Mouse (Mus musculus): ENCODE results near the gene Cnr2. TPM values are rescaled to one million over a fixed set of nuclear protein-coding genes. Genes with fewer than 3 reads are reported as not detected.

Cnr2 gene
- 2.5 and 2.6 TPM in 2 replicates for polyA plus RNA-seq (2015; fragmentation: Nextera tagmentation; extraction: Ambion mirVana)

DNA sequence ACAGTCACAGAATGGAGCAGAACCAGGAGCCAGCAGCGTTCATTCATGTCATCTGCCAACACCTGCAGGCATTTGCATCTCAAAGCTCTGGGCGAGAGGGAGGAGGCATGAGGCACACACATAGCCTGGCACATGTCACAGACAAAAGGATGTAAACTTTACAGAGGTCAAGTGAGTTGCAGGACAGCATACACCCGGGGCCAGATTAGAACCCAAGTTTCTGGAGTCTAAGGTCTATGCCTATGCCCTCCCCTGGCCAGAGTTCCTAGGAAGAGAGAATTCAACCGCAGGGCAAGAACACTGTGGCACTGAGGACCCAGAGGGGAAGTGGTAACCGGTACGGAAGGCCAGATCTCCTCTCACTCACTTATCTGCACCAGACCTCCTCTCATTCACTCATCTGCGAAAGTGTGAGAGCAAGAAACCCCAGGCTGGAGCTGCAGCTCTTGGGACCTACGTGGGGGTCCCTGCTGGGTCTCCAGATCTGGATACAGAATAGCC is at the start of gene Cnr2:
Cnr2 (plus strand) TSS at position 324 of the 501 bp plus-strand sequence.
- TF ChIP-seq EP300 (IDR thresholded peaks at IDR 0.05; ENCODE audit: low read depth) (no peak), CTCF (IDR thresholded peaks at IDR 0.05; ENCODE audit: low read depth) (no peak)
- 31% methylated on average over 8 of the region's 8 CpGs for WGBS (ENCODE audit: insufficient replicate concordance)
- Histone ChIP-seq H3K27ac (ENCODE audit: low read depth) (peak within 1 kb of the TSS; percentile 82), H3K4me1 (ENCODE audit: insufficient read depth) (peaks cover 26% of the 10 kb centered on the region), H3K36me3 (replicated peaks; ENCODE audit: insufficient read depth, low read length) (no peaks in the 10 kb centered on the region), H3K27me3 (ENCODE audit: insufficient read depth, low read length) (no peaks in the 10 kb centered on the region), H3K9ac (replicated peaks) (peak within 1 kb of the TSS; percentile 58), H3K4me3 (ENCODE audit: low read depth, low read length) (peak within 1 kb of the TSS; percentile 40), H3K4me2 (ENCODE audit: low read depth, low read length) (peak within 1 kb of the TSS; percentile 70), H3K9me3 (ENCODE audit: low read length) (no peaks in the 10 kb centered on the region)
- ATAC-seq (no peak), DNase-seq (no peak)

DNA sequence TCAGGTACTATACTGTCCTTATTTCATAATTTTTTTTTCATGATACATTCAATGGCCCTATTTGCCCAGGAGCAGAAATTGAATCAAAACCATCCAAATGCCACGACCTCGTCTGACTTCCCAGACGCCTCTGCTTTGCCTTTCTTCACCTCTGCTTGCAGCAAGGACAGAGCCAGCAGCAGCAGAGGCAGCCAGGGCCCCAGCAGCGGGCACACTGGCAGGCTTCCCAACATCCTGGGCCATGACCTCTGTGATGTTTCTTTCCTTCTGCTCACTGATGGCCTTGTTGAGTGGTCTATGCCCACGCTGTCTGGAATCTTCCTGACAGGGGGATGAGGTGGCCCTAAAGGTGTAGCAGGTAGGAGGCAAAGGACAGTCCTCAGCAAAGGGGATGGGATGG is 47.6 kb upstream of the Cnr2 start:
- Histone ChIP-seq H3K9ac (replicated peaks) (no peak overlapping the region), H3K27me3 (ENCODE audit: insufficient read depth, low read length) (no peaks in the 10 kb centered on the region), H3K4me1 (ENCODE audit: insufficient read depth) (peaks cover 13% of the 10 kb centered on the region), H3K4me2 (ENCODE audit: low read depth, low read length) (no peak overlapping the region), H3K9me3 (ENCODE audit: low read length) (peaks cover 5% of the 10 kb centered on the region; the same call in 1 of the 2 replicates), H3K27ac (ENCODE audit: low read depth) (no peak overlapping the region), H3K36me3 (replicated peaks; ENCODE audit: insufficient read depth, low read length) (no peaks in the 10 kb centered on the region), H3K4me3 (ENCODE audit: low read depth, low read length) (no peak overlapping the region)
- TF ChIP-seq EP300 (IDR thresholded peaks at IDR 0.05; ENCODE audit: low read depth) = no peak
- no peak for TF ChIP-seq CTCF (IDR thresholded peaks at IDR 0.05; ENCODE audit: low read depth)
- WGBS (ENCODE audit: insufficient replicate concordance) = 64% methylated on average over 5 of the region's 5 CpGs
- no peak for ATAC-seq
- no peak for DNase-seq

DNA sequence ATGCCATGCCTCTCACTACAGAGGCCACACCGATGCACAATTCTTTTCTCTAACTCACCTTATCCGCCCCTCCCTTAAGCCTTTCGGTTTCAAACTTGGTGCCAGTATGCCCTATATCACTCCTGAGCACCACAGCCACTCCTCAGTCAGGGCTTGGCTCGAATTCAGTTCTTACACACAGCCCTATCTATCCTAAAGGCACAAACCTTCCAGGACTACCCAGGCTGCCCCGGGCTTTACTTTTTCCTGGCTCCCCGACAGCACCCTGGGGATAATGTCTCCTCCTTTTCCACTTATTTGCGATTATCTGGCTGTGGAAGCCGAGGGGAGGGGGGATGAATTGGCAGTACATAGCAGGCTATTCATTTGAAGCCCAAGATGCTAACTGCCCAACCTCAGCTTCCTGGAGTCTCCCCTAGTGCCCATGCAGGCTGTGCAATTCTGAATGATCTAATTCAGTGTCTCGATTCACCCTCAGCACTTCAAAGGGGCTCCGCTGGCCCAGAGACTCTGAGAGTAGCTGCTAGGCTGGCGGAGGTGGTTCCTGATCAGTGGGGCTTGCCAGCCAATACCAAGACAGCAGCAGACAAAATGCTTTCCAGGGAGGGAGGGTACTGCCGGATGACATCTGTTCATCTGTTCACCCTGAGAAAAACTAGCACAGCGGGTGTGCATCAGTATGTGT is 44.6 kb upstream of the Cnr2 start:
- Histone ChIP-seq H3K27ac (ENCODE audit: low read depth) (peak overlapping the region; percentile 76), H3K27me3 (ENCODE audit: insufficient read depth, low read length) (no peaks in the 10 kb centered on the region), H3K4me3 (ENCODE audit: low read depth, low read length) (no peak overlapping the region)

DNA sequence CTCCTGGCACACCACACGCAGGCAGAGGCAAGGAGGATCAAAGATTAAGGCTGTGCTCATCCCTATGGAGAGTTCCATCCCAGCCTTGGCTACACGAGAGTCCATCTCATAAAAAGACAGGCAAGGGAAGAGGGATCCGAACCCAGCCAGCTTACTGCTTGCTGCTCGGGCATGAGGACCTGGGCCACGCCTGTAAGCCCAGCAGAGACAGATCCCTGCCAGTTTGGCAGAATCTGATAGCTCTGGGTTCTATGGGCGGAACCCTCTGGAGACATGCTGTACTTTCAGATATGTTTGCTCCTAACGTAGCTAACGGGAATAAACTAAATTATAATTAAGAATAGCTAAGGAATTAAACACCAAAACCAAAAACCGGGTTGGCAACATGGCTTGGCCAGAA is 43.3 kb upstream of the Cnr2 start:
- Histone ChIP-seq H3K4me3 (ENCODE audit: low read depth, low read length) (no peak overlapping the region), H3K4me1 (ENCODE audit: insufficient read depth) (peaks cover 37% of the 10 kb centered on the region), H3K27me3 (ENCODE audit: insufficient read depth, low read length) (no peaks in the 10 kb centered on the region), H3K27ac (ENCODE audit: low read depth) (peak overlapping the region; percentile 76), H3K4me2 (ENCODE audit: low read depth, low read length) (peak overlapping the region; percentile 45), H3K36me3 (replicated peaks; ENCODE audit: insufficient read depth, low read length) (no peaks in the 10 kb centered on the region), H3K9me3 (ENCODE audit: low read length) (no peaks in the 10 kb centered on the region), H3K9ac (replicated peaks) (no peak overlapping the region)
- ATAC-seq (peak; percentile 26), DNase-seq (peak; percentile 62)
- peak; percentile 83 for TF ChIP-seq EP300 (IDR thresholded peaks at IDR 0.05; ENCODE audit: low read depth)
- no peak for TF ChIP-seq CTCF (IDR thresholded peaks at IDR 0.05; ENCODE audit: low read depth)
- 63% methylated on average over 9 of the region's 9 CpGs for WGBS (ENCODE audit: insufficient replicate concordance)

More for the DNA sequence above, 44.6 kb upstream of the Cnr2 start:
- Histone ChIP-seq H3K9ac (replicated peaks) (peak overlapping the region; percentile 4; the same call in 1 of the 2 replicates), H3K9me3 (ENCODE audit: low read length) (no peaks in the 10 kb centered on the region), H3K36me3 (replicated peaks; ENCODE audit: insufficient read depth, low read length) (no peaks in the 10 kb centered on the region), H3K4me1 (ENCODE audit: insufficient read depth) (peaks cover 37% of the 10 kb centered on the region), H3K4me2 (ENCODE audit: low read depth, low read length) (peak overlapping the region; percentile 45)
- WGBS (ENCODE audit: insufficient replicate concordance) = 45% methylated on average over 13 of the region's 13 CpGs
- TF ChIP-seq CTCF (IDR thresholded peaks at IDR 0.05; ENCODE audit: low read depth) (no peak), EP300 (IDR thresholded peaks at IDR 0.05; ENCODE audit: low read depth) (no peak; the same call in 1 of the 2 replicates)
- ATAC-seq = peak; percentile 54
- DNase-seq = no peak

DNA sequence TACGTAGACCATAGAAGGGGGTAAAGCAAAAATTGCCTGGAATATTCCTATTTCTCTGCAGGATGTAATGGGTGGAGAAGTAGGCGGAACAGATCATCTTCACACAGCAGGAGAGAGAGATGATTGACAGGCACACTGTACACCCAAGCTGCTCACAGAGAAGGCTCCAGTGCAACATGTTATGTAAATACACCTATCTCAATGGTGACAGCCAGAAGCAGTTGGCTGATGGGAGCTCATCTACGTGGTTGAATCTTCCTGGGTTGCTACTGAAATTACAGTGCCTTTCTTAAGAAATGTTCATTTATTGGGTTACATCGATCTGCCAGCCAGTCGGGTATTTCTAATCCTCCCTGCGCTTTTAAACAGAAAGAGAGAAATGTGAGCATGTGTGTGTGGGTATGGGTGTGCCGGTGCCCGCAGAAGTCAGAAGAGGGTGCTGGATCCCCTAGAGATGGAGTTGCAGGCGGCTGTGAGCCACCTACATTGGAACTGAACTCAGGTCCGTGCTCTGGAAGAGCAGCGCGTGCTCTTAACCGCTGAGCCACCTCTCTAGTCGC is 41.1 kb upstream of the Cnr2 start:
- no peak for ATAC-seq

DNA sequence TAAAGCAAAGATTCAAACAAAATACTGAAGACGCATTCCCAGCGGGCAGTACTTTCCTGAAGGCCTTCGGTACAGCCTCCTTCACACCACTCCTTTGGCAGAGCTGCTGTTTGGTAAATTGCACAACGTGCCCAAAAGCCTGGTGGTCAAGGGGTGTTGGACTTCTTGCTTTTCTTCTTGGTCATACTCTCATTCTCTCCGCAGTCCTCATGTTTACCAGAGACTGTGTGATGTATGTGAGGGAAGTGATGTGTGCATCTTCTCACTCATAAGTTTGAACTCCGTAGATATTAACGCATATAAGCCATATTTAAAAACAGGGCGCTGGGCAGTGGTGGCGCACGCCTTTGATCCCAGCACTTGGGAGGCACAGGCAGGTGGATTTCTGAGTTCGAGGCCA is 40.6 kb upstream of the Cnr2 start:
- no peaks in the 10 kb centered on the region for H3K9me3 ChIP-seq (ENCODE audit: low read length)
- peak overlapping the region; percentile 95 for H3K4me2 ChIP-seq (ENCODE audit: low read depth, low read length)
- H3K4me3 ChIP-seq (ENCODE audit: low read depth, low read length) = peak overlapping the region; percentile 88
- no peak for DNase-seq
- peak overlapping the region; percentile 86; the same call in 1 of the 2 replicates for H3K9ac ChIP-seq (replicated peaks)
- no peaks in the 10 kb centered on the region for H3K27me3 ChIP-seq (ENCODE audit: insufficient read depth, low read length)
- peaks cover 10% of the 10 kb centered on the region for H3K36me3 ChIP-seq (replicated peaks; ENCODE audit: insufficient read depth, low read length)
- peak overlapping the region; percentile 98 for H3K27ac ChIP-seq (ENCODE audit: low read depth)
- H3K4me1 ChIP-seq (ENCODE audit: insufficient read depth) = peaks cover 55% of the 10 kb centered on the region
- 78% methylated on average over 11 of the region's 11 CpGs for WGBS (ENCODE audit: insufficient replicate concordance)
- TF ChIP-seq EP300 (IDR thresholded peaks at IDR 0.05; ENCODE audit: low read depth) (no peak), CTCF (IDR thresholded peaks at IDR 0.05; ENCODE audit: low read depth) (no peak)
- ATAC-seq = no peak

More for the DNA sequence above, 41.1 kb upstream of the Cnr2 start:
- Histone ChIP-seq H3K9me3 (ENCODE audit: low read length) (no peaks in the 10 kb centered on the region), H3K4me1 (ENCODE audit: insufficient read depth) (peaks cover 50% of the 10 kb centered on the region), H3K4me3 (ENCODE audit: low read depth, low read length) (no peak overlapping the region), H3K36me3 (replicated peaks; ENCODE audit: insufficient read depth, low read length) (peaks cover 4% of the 10 kb centered on the region; the same call in 1 of the 2 replicates), H3K4me2 (ENCODE audit: low read depth, low read length) (peak overlapping the region; percentile 95), H3K27ac (ENCODE audit: low read depth) (0 out of 2 replicates have a peak overlapping the region, but pooled peaks have one; percentile 98), H3K9ac (replicated peaks) (peak overlapping the region; percentile 86; the same call in 1 of the 2 replicates), H3K27me3 (ENCODE audit: insufficient read depth, low read length) (no peaks in the 10 kb centered on the region)
- 87% methylated on average over 14 of the region's 14 CpGs for WGBS (ENCODE audit: insufficient replicate concordance)
- TF ChIP-seq EP300 (IDR thresholded peaks at IDR 0.05; ENCODE audit: low read depth) (no peak), CTCF (IDR thresholded peaks at IDR 0.05; ENCODE audit: low read depth) (no peak)
- no peak for DNase-seq

Data from liver, postnatal 0 days (tissue).